Mouse (Mus musculus) ES-Bruce4 (cell line): ENCODE data around the gene Amn. TPM values are rescaled to one million over a fixed set of nuclear protein-coding genes. Genes with fewer than 3 reads are reported as not detected.

Source experiments
- H3K27ac ChIP-seq: 2 replicates; pipeline ENCODE4 v1.5.1; 2012; ENCODE audit warnings: low read length, inconsistent platforms; ENCODE audit not compliant: insufficient read depth
- H3K27me3 ChIP-seq: 2 replicates; pipeline ENCODE4 v1.6.1; 2012; ENCODE audit warnings: mild to moderate bottlenecking, low read length, inconsistent platforms; ENCODE audit not compliant: control insufficient read depth, poor library complexity, insufficient read depth, severe bottlenecking
- H3K36me3 ChIP-seq: 2 replicates; pipeline ENCODE4 v1.6.1; 2012; ENCODE audit warnings: inconsistent platforms, mild to moderate bottlenecking, low read length, moderate library complexity; ENCODE audit not compliant: control insufficient read depth, poor library complexity, insufficient read depth, severe bottlenecking
- H3K4me1 ChIP-seq: one replicate; pipeline ENCODE4 v1.8.1; 2011; ENCODE audit warnings: low read length; ENCODE audit not compliant: control insufficient read depth, insufficient read depth
- H3K4me3 ChIP-seq: 2 replicates; pipeline ENCODE4 v1.5.1; 2011; ENCODE audit warnings: low read depth, mild to moderate bottlenecking, low read length
- H3K9ac ChIP-seq: 2 replicates; pipeline ENCODE4 v1.6.1; 2012; ENCODE audit warnings: low read depth, mild to moderate bottlenecking, inconsistent platforms; ENCODE audit not compliant: poor library complexity, severe bottlenecking
- H3K9me3 ChIP-seq: replicated peaks from 2 replicates; pipeline ENCODE4 v1.6.1; 2012; ENCODE audit warnings: mild to moderate bottlenecking, low read length, inconsistent platforms; ENCODE audit not compliant: control insufficient read depth, poor library complexity, insufficient read depth, severe bottlenecking
- CTCF ChIP-seq: IDR thresholded peaks from one replicate; pipeline ENCODE4 v1.8.1; 2011; ENCODE audit warnings: low read depth, low read length
- EP300 ChIP-seq: IDR thresholded peaks from 2 replicates; pipeline ENCODE4 v1.6.1; 2011; ENCODE audit warnings: low read depth, low read length; ENCODE audit not compliant: insufficient read depth
- POLR2A ChIP-seq: IDR thresholded peaks from one replicate; pipeline ENCODE4 v1.8.1; 2011; ENCODE audit warnings: low read length; ENCODE audit not compliant: insufficient read depth
- polyA plus RNA-seq: library from polyadenylated mRNA; stranded (reverse); fragments of >200 nt; gene quantifications from 2 replicates; pipeline ENCODE4 v1.2.4, GENCODE M21; 2011; ENCODE audit warnings: low read depth; ENCODE audit not compliant: missing spikeins, insufficient read depth, insufficient read length

Gene Amn
- polyA plus RNA-seq, 1 experiment, result 1.9 TPM

- Histone ChIP-seq H3K36me3 (peaks cover 23% of the 10 kb centered on the region), H3K27me3 (no peaks in the 10 kb centered on the region), H3K4me3 (no peak overlapping the region), H3K27ac (no peak overlapping the region), H3K9ac (no peak overlapping the region), H3K9me3 (no peaks in the 10 kb centered on the region), H3K4me1 (no peaks in the 10 kb centered on the region)
- TF ChIP-seq CTCF, result no peak
- TF ChIP-seq EP300, result no peak
- TF ChIP-seq POLR2A, result no peak
Observed at GRCm38 (mm10) chr12:111317694-111318093, 46.8 kb downstream of the Amn start.

DNA sequence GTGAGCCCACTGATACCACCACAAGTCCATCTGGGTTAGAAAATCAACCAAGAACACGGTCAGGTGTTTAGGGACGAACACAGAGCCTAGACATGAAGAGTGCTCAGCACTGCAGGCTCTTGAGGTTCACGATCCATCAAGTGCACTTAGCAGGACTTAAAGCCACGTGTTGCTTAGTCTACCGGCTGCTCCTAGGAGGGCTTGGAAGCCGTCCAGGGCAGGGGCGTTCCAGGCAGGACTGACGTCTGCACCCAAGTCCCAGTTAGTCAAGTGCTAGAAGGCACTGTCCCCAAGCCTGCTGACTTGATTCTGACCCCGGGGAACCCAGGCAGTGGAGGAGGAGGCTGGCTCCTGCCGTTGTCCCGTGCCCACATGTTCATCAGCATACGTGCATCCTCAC is 49.7 kb downstream of the Amn start:
- Histone ChIP-seq H3K27me3 (no peaks in the 10 kb centered on the region), H3K27ac (no peak overlapping the region)

GRCm38 (mm10) chr12:111321832-111322231 is 50.9 kb downstream of the Amn start:
- Histone ChIP-seq H3K36me3 (peaks cover 29% of the 10 kb centered on the region), H3K9me3 (no peaks in the 10 kb centered on the region)
- no peak for TF ChIP-seq POLR2A
- no peak for TF ChIP-seq CTCF
- TF ChIP-seq EP300, result no peak

More for the DNA sequence above, 49.7 kb downstream of the Amn start:
- no peak for TF ChIP-seq POLR2A
- TF ChIP-seq EP300, result no peak
- TF ChIP-seq CTCF, result no peak
- Histone ChIP-seq H3K36me3 (peaks cover 25% of the 10 kb centered on the region), H3K9ac (no peak overlapping the region), H3K4me1 (no peaks in the 10 kb centered on the region), H3K9me3 (no peaks in the 10 kb centered on the region), H3K4me3 (no peak overlapping the region)

DNA sequence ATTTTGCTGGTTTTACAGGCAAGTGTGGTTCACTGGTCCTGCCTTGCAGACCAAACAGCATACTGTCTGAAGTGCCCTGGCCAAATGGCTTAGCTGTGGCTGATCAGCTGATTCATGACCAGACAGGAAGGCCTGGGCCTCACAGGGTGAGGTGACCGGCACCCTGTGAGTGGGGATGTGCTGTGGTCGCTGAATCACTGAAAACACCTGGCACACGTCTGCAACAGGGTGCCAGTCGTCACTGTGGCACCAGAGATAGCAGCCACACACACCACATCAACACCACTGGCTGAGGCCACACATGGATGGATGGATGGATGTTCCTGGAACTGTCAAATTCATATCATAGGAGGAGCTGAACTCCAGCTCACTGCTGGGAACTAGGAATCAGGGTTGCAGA is 52.5 kb downstream of the Amn start:
- peaks cover 31% of the 10 kb centered on the region for H3K36me3 ChIP-seq
- no peaks in the 10 kb centered on the region for H3K4me1 ChIP-seq

More at GRCm38 (mm10) chr12:111321832-111322231, 50.9 kb downstream of the Amn start:
- Histone ChIP-seq H3K4me1 (no peaks in the 10 kb centered on the region), H3K9ac (no peak overlapping the region), H3K27ac (no peak overlapping the region), H3K27me3 (no peaks in the 10 kb centered on the region), H3K4me3 (no peak overlapping the region)

DNA sequence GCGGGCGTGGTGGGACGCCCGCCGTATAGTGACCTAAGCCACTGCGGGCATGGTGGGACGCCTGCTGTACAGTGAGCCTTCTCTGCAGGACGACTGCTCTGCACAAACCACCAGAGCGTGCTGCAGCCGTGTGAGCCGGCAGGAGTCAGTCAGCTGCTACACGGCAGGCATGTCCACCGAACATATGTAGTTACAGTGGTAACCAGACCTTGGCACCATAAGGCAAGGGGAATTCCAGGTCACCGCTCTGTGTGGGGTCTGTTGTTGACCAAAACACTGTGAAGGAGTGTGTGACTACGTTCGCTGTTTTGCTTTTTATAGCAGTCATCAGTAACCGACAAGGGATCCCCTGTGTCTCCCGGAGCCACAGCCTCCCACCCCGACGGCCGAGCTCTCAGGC is 53.6 kb downstream of the Amn start:
- H3K4me1 ChIP-seq, result no peaks in the 10 kb centered on the region
- H3K4me3 ChIP-seq, result no peak overlapping the region
- H3K9ac ChIP-seq, result no peak overlapping the region
- H3K27me3 ChIP-seq, result no peaks in the 10 kb centered on the region
- TF ChIP-seq CTCF (no peak), EP300 (no peak), POLR2A (no peak)
- H3K9me3 ChIP-seq, result no peaks in the 10 kb centered on the region
- H3K27ac ChIP-seq, result no peak overlapping the region
- H3K36me3 ChIP-seq, result peaks cover 21% of the 10 kb centered on the region

More for the DNA sequence above, 52.5 kb downstream of the Amn start:
- TF ChIP-seq POLR2A (no peak), CTCF (no peak), EP300 (no peak)
- Histone ChIP-seq H3K27me3 (no peaks in the 10 kb centered on the region), H3K9me3 (no peaks in the 10 kb centered on the region), H3K4me3 (no peak overlapping the region), H3K27ac (no peak overlapping the region), H3K9ac (no peak overlapping the region)

- no peak overlapping the region for H3K4me3 ChIP-seq
- no peaks in the 10 kb centered on the region for H3K9me3 ChIP-seq
- H3K9ac ChIP-seq, result no peak overlapping the region
- H3K27me3 ChIP-seq, result no peaks in the 10 kb centered on the region
- peaks cover 21% of the 10 kb centered on the region for H3K36me3 ChIP-seq
- H3K27ac ChIP-seq, result no peak overlapping the region
- no peaks in the 10 kb centered on the region for H3K4me1 ChIP-seq
- TF ChIP-seq CTCF (no peak), POLR2A (no peak), EP300 (no peak)
Observed at GRCm38 (mm10) chr12:111324949-111325348, 54.1 kb downstream of the Amn start.
